Mouse (Mus musculus): ENCODE data around the gene Zfp39.

Gene Zfp39

GRCm38 (mm10) chr11:58903511-58904409, at the start of gene Zfp39:
TSS of gene Zfp39 (minus strand) at chr11:58904225.
- DNase-seq (ENCODE audit: low spot score in 2 of 2) = peak; percentile 96 to 97

GRCm38 (mm10) chr11:58953351-58954169, 49.5 kb upstream of the Zfp39 start:
- DNase-seq (ENCODE audit: low spot score in 2 of 2) = no peak

- no peak for DNase-seq (ENCODE audit: low spot score in 2 of 2)
Measured at GRCm38 (mm10) chr11:58951210-58951609, 47.2 kb upstream of the Zfp39 start.

GRCm38 (mm10) chr11:58949480-58950431, 45.7 kb upstream of the Zfp39 start:
- peak in 1 of 2 experiments; percentile 60 for DNase-seq (ENCODE audit: low spot score in 2 of 2)

- peak; percentile 87 to 89 for DNase-seq (ENCODE audit: low spot score in 2 of 2)
Measured at GRCm38 (mm10) chr11:58948542-58949479, 44.8 kb upstream of the Zfp39 start, which contains the start of gene Hist3h2ba. TSS of gene Hist3h2ba (plus strand) at chr11:58948920.

GRCm38 (mm10) chr11:58947798-58948528, 43.9 kb upstream of the Zfp39 start:
- peak; percentile 65 to 75 for DNase-seq (ENCODE audit: low spot score in 2 of 2)

GRCm38 (mm10) chr11:58947306-58947705, 43.3 kb upstream of the Zfp39 start:
- no peak for DNase-seq (ENCODE audit: low spot score in 2 of 2)

- no peak for DNase-seq (ENCODE audit: low spot score in 2 of 2)
Measured at GRCm38 (mm10) chr11:58944136-58944535, 40.1 kb upstream of the Zfp39 start.

GRCm38 (mm10) chr11:58939088-58939439, 35.0 kb upstream of the Zfp39 start:
- no peak for DNase-seq (ENCODE audit: low spot score in 2 of 2)

- DNase-seq (ENCODE audit: low spot score in 2 of 2) = peak; percentile 88 to 94
Measured at GRCm38 (mm10) chr11:58938322-58939087, 34.5 kb upstream of the Zfp39 start, which contains the start of gene Rnf187. TSS of gene Rnf187 (minus strand) at chr11:58938916.

GRCm38 (mm10) chr11:58937909-58938308, 33.9 kb upstream of the Zfp39 start:
- no peak for DNase-seq (ENCODE audit: low spot score in 2 of 2)

- no peak for DNase-seq (ENCODE audit: low spot score in 2 of 2)
Measured at GRCm38 (mm10) chr11:58931576-58931975, 27.6 kb upstream of the Zfp39 start.

GRCm38 (mm10) chr11:58930254-58930653, 26.2 kb upstream of the Zfp39 start:
- no peak for DNase-seq (ENCODE audit: low spot score in 2 of 2)

GRCm38 (mm10) chr11:58929641-58930040, 25.6 kb upstream of the Zfp39 start:
- DNase-seq (ENCODE audit: low spot score in 2 of 2) = no peak

GRCm38 (mm10) chr11:58929055-58929454, 25.0 kb upstream of the Zfp39 start:
- DNase-seq (ENCODE audit: low spot score in 2 of 2) = no peak

GRCm38 (mm10) chr11:58927790-58928651, 24.0 kb upstream of the Zfp39 start:
- DNase-seq (ENCODE audit: low spot score in 2 of 2) = no peak

- no peak for DNase-seq (ENCODE audit: low spot score in 2 of 2)
Measured at GRCm38 (mm10) chr11:58927053-58927452, 23.0 kb upstream of the Zfp39 start.

- no peak for DNase-seq (ENCODE audit: low spot score in 2 of 2)
Measured at GRCm38 (mm10) chr11:58926651-58927050, 22.6 kb upstream of the Zfp39 start.

All from frontal cortex, postnatal 36 days (tissue).